Mouse (Mus musculus): ENCODE results near the gene Vps37b.

DNA sequence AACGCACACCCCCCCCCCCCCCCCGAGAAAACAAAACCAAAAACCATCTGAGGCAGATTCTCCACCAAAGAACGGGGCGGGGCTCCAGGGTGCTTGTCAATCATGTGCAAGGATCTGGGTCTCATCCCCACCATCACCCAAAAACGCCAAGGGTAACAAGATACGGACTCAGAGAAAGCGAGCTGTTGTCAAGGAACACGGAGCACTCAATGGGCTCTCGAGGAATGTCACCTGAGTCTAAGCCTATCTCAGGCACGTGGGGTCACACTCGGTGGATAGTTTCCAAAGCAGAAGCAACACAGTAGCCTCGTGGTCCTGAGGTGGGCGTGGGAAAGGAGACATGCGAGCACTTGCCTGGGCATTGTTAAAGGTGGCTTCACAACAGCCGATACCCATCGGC, 18.3 kb downstream of the Vps37b start:
- TF ChIP-seq CTCF (IDR thresholded peaks at IDR 0.05; ENCODE audit: low read depth) (no peak), EP300 (IDR thresholded peaks at IDR 0.05; ENCODE audit: low read depth) (no peak)
